Mouse (Mus musculus): Measurements from ENCODE around the gene Lilra6. TPM values are rescaled to one million over a fixed set of nuclear protein-coding genes. Genes with fewer than 3 reads are reported as not detected.
"Not testable (repeated sequence)": the region's sequence is repeated elsewhere in the genome, so short reads cannot be mapped to it uniquely, and the experiment has no call there.

Lilra6 gene
- not detected in 2 replicates for polyA plus RNA-seq (2015; fragmentation: Nextera tagmentation; extraction: Ambion mirVana)

- H3K9me3 ChIP-seq (ENCODE audit: control insufficient read depth, low read length); H3K4me2 ChIP-seq (ENCODE audit: low read length); H3K4me3 ChIP-seq (replicated peaks; ENCODE audit: low read length); H3K4me1 ChIP-seq (replicated peaks; ENCODE audit: control insufficient read depth, insufficient read depth, low read length); ATAC-seq; H3K36me3 ChIP-seq (ENCODE audit: control insufficient read depth, insufficient read depth); H3K27me3 ChIP-seq (replicated peaks; ENCODE audit: control insufficient read depth, insufficient read depth, low read length); H3K27ac ChIP-seq (ENCODE audit: low read length); H3K9ac ChIP-seq (replicated peaks; ENCODE audit: low read depth, low read length): not testable (repeated sequence)
- WGBS: 63% methylated on average over 2 of the region's 2 CpGs
Measured at GRCm38 (mm10) chr7:3915387-3915786, at the start of gene Lilra6. Gene Lilra6, minus strand, starts transcription at chr7:3915503.

DNA sequence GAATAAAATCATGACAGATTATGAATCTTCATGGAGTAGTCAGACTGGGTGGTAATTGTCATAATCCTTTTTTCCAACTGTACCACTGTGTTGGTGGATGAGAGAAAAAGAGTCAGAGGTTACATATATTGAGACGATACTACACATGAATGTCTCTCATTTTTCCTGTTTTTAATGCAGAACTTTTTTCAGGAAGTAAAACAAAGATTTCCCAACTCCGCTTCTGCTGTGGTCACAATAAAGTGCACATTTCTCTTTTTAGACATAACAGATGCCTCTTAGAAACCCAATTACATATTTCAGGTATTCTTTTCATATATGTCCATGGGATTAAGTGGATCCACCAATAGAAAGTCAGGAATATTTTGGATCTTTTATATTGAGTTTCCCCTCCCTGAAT lies 46.7 kb upstream of the Lilra6 start:
- Histone ChIP-seq H3K27ac (ENCODE audit: low read length) (no peak overlapping the region), H3K9ac (replicated peaks; ENCODE audit: low read depth, low read length) (no peak overlapping the region), H3K4me2 (ENCODE audit: low read length) (no peak overlapping the region), H3K4me3 (replicated peaks; ENCODE audit: low read length) (no peak overlapping the region), H3K27me3 (replicated peaks; ENCODE audit: control insufficient read depth, insufficient read depth, low read length) (no peaks in the 10 kb centered on the region), H3K36me3 (ENCODE audit: control insufficient read depth, insufficient read depth) (no peaks in the 10 kb centered on the region), H3K9me3 (ENCODE audit: control insufficient read depth, low read length) (no peaks in the 10 kb centered on the region), H3K4me1 (replicated peaks; ENCODE audit: control insufficient read depth, insufficient read depth, low read length) (no peaks in the 10 kb centered on the region)
- 92% methylated on average over 2 of the region's 2 CpGs for WGBS
- ATAC-seq: no peak

DNA sequence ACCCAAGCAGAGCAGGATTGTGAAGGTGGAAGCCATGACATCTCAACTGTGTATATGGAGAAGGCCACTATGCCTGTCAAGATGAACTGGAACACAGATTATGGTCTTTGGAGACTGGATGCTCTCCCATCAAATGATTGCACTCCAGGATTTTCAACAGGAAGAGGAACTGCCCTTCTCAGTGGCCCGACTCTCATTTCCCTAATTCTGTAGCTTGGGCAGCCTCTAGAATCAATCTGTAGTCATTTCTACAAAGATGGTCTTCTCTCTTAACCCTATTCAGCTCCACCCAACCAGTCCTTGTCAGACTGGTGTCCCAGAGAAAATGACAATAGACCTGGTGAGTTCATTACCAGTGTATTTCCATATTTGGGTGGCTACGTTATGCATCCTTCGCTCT lies 42.1 kb upstream of the Lilra6 start:
- no peaks in the 10 kb centered on the region for H3K27me3 ChIP-seq (replicated peaks; ENCODE audit: control insufficient read depth, insufficient read depth, low read length)
- no peaks in the 10 kb centered on the region for H3K9me3 ChIP-seq (ENCODE audit: control insufficient read depth, low read length)
- H3K4me2 ChIP-seq (ENCODE audit: low read length): no peak overlapping the region
- no peak for ATAC-seq
- H3K9ac ChIP-seq (replicated peaks; ENCODE audit: low read depth, low read length): no peak overlapping the region
- H3K36me3 ChIP-seq (ENCODE audit: control insufficient read depth, insufficient read depth): no peaks in the 10 kb centered on the region
- H3K4me3 ChIP-seq (replicated peaks; ENCODE audit: low read length): no peak overlapping the region
- WGBS: 93% methylated on average over 3 of the region's 3 CpGs
- H3K4me1 ChIP-seq (replicated peaks; ENCODE audit: control insufficient read depth, insufficient read depth, low read length): no peaks in the 10 kb centered on the region
- H3K27ac ChIP-seq (ENCODE audit: low read length): no peak overlapping the region

DNA sequence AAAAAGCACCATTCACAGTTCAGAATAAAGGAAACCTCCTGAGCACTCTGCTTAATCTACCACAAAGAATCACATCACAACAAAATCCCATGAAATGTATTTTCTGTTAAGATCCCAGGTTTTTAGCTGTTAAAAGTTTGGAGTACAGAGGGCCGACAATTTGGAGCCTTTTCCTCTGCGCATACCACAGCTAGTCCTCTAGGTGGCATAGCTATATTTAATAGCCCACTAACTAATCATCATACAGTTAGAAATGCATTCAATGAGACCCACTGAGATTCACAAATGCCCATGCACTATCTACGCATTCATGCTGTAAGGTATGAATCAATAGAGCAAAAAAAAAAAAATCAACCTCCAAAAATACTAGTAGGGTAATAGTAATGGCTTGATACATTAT lies 33.9 kb upstream of the Lilra6 start:
- Histone ChIP-seq H3K9me3 (ENCODE audit: control insufficient read depth, low read length) (no peaks in the 10 kb centered on the region), H3K4me1 (replicated peaks; ENCODE audit: control insufficient read depth, insufficient read depth, low read length) (no peaks in the 10 kb centered on the region), H3K9ac (replicated peaks; ENCODE audit: low read depth, low read length) (no peak overlapping the region), H3K4me2 (ENCODE audit: low read length) (no peak overlapping the region), H3K4me3 (replicated peaks; ENCODE audit: low read length) (no peak overlapping the region), H3K36me3 (ENCODE audit: control insufficient read depth, insufficient read depth) (no peaks in the 10 kb centered on the region), H3K27me3 (replicated peaks; ENCODE audit: control insufficient read depth, insufficient read depth, low read length) (no peaks in the 10 kb centered on the region), H3K27ac (ENCODE audit: low read length) (no peak overlapping the region)
- ATAC-seq: no peak
- WGBS: 79% methylated on average over 3 of the region's 3 CpGs

DNA sequence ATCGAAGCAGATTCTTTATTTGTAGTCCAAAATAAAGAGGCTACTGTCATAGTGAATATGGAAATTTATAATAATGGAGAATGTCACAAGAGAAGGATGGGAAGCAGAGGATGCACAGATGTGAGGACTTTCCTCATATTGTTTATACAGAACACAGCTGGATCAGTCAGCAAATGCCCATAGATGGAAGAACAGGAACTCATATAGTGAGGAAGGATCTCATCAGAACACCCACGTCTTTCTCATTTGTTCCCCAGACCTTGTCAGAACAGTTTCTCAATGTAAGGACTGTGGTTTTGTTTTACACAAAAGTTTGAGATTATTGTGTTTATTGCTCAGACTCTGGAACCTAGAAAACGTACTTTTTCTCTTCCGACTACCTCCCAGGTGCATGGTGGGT lies 32.9 kb upstream of the Lilra6 start:
- no peaks in the 10 kb centered on the region for H3K9me3 ChIP-seq (ENCODE audit: control insufficient read depth, low read length)
- 76% methylated on average over 4 of the region's 4 CpGs for WGBS
- no peak for ATAC-seq
- no peaks in the 10 kb centered on the region for H3K36me3 ChIP-seq (ENCODE audit: control insufficient read depth, insufficient read depth)
- H3K4me1 ChIP-seq (replicated peaks; ENCODE audit: control insufficient read depth, insufficient read depth, low read length): no peaks in the 10 kb centered on the region
- no peak overlapping the region for H3K4me3 ChIP-seq (replicated peaks; ENCODE audit: low read length)
- no peak overlapping the region for H3K27ac ChIP-seq (ENCODE audit: low read length)
- no peak overlapping the region for H3K9ac ChIP-seq (replicated peaks; ENCODE audit: low read depth, low read length)
- H3K4me2 ChIP-seq (ENCODE audit: low read length): no peak overlapping the region
- no peaks in the 10 kb centered on the region for H3K27me3 ChIP-seq (replicated peaks; ENCODE audit: control insufficient read depth, insufficient read depth, low read length)

GRCm38 (mm10) chr7:3946117-3946516 lies 30.8 kb upstream of the Lilra6 start:
- ATAC-seq: no peak
- H3K4me3 ChIP-seq (replicated peaks; ENCODE audit: low read length): no peak overlapping the region
- no peaks in the 10 kb centered on the region for H3K36me3 ChIP-seq (ENCODE audit: control insufficient read depth, insufficient read depth)
- no peaks in the 10 kb centered on the region for H3K4me1 ChIP-seq (replicated peaks; ENCODE audit: control insufficient read depth, insufficient read depth, low read length)
- 69% methylated on average over 4 of the region's 4 CpGs for WGBS
- no peak overlapping the region for H3K4me2 ChIP-seq (ENCODE audit: low read length)
- H3K27me3 ChIP-seq (replicated peaks; ENCODE audit: control insufficient read depth, insufficient read depth, low read length): no peaks in the 10 kb centered on the region
- H3K27ac ChIP-seq (ENCODE audit: low read length): no peak overlapping the region
- H3K9me3 ChIP-seq (ENCODE audit: control insufficient read depth, low read length): no peaks in the 10 kb centered on the region
- no peak overlapping the region for H3K9ac ChIP-seq (replicated peaks; ENCODE audit: low read depth, low read length)

DNA sequence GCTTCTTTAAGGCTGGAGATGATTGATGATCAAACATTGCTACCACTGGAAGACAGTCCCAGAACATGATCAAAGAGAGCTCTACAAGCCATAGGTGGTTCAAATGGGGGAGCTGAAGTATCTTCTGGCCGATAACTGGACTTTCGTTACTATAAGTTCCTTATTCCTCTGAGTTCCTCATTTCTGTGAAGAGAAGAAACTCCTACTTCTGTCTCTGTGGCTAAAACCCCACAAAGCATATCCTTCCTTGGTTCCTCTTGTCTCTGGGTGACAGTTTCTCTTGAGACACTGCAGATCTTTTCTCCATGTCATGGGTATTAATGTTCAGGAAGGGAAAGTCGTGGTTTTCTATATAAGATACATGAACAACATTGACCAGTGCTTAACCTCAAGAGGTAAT lies 25.6 kb upstream of the Lilra6 start:
- Histone ChIP-seq H3K9me3 (ENCODE audit: control insufficient read depth, low read length) (no peaks in the 10 kb centered on the region), H3K27me3 (replicated peaks; ENCODE audit: control insufficient read depth, insufficient read depth, low read length) (no peaks in the 10 kb centered on the region), H3K27ac (ENCODE audit: low read length) (no peak overlapping the region), H3K36me3 (ENCODE audit: control insufficient read depth, insufficient read depth) (no peaks in the 10 kb centered on the region), H3K4me3 (replicated peaks; ENCODE audit: low read length) (no peak overlapping the region), H3K4me1 (replicated peaks; ENCODE audit: control insufficient read depth, insufficient read depth, low read length) (no peaks in the 10 kb centered on the region), H3K9ac (replicated peaks; ENCODE audit: low read depth, low read length) (no peak overlapping the region), H3K4me2 (ENCODE audit: low read length) (no peak overlapping the region)
- 81% methylated on average over 3 of the region's 3 CpGs for WGBS
- no peak for ATAC-seq

DNA sequence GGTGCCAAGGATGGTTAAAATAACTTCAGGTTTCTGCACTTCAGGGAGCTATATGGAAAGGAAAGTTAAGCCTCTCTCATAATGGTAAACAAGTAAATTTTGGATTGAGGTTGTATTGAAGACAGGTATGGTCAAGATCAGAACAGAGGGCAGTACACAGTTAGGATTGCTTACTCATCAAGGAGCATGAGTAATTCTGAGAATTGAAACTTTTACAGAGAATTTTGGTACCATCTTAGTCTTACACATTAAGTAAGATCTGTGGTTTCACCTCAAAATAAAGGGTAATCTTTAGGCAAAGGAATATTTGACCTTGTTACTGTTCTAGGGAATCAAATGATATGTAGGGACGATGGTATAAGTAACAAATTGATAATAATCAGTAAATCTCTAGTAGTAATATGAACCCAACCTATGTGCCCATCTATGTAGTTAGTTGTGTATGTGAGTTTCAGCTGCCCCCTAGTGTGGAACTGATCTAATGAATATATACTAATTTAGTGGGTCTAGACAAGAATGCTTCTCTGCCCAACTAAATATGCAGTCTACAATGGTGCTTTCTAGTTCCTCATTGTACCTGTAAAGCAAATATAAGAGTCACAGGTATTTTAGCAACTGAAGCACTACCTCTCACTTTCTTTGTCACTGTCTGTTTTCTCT lies 24.7 kb upstream of the Lilra6 start:
- Histone ChIP-seq H3K36me3 (ENCODE audit: control insufficient read depth, insufficient read depth) (no peaks in the 10 kb centered on the region), H3K4me3 (replicated peaks; ENCODE audit: low read length) (no peak overlapping the region), H3K4me1 (replicated peaks; ENCODE audit: control insufficient read depth, insufficient read depth, low read length) (no peaks in the 10 kb centered on the region), H3K9ac (replicated peaks; ENCODE audit: low read depth, low read length) (no peak overlapping the region), H3K4me2 (ENCODE audit: low read length) (no peak overlapping the region), H3K27me3 (replicated peaks; ENCODE audit: control insufficient read depth, insufficient read depth, low read length) (no peaks in the 10 kb centered on the region), H3K27ac (ENCODE audit: low read length) (no peak overlapping the region), H3K9me3 (ENCODE audit: control insufficient read depth, low read length) (no peaks in the 10 kb centered on the region)
- 79% methylated on average over 1 of the region's 1 CpGs for WGBS
- ATAC-seq: no peak

DNA sequence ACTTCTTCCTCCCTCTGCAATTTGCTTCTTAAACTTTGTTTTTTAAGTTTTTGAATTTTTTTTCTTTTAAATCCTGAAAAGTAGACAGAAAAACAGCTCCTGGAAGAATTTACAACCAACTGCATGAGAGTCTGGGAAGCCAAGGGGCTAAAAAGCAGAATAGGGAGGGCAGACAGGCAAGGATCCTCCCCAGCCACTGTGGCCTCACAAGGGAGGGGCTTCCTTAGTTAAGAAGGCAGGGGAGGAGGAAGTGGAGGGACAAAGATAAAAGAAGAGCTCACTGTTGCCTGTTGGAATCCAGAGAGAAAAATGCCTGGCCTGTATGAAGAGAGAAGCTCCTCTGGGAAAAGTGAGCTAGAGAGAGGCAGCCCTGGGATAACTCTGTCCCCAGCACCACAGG lies 20.2 kb upstream of the Lilra6 start:
- ATAC-seq; H3K4me1 ChIP-seq (replicated peaks; ENCODE audit: control insufficient read depth, insufficient read depth, low read length); H3K36me3 ChIP-seq (ENCODE audit: control insufficient read depth, insufficient read depth): not testable (repeated sequence)

DNA sequence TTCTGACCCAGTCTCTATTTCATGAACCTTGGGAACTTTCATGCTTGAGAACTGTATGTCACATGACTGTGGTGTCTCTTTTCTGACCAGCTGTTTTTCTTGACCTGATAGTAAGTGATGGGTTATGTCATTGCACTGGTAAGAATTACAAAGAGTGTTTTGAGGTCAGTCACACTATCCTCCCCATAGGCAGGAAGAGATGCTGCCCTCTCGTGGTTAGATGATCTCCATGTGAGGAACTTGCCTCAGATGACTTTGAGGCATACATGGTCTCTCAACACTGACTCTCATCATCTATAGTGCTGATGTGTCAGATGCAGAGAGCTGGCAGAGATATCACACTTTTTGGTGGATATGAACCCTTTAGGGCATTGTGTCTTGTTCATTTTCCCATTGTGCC lies 11.6 kb downstream of the Lilra6 start:
- no peaks in the 10 kb centered on the region for H3K36me3 ChIP-seq (ENCODE audit: control insufficient read depth, insufficient read depth)
- no peak overlapping the region for H3K4me2 ChIP-seq (ENCODE audit: low read length)
- ATAC-seq: no peak
- H3K27me3 ChIP-seq (replicated peaks; ENCODE audit: control insufficient read depth, insufficient read depth, low read length): no peaks in the 10 kb centered on the region
- H3K27ac ChIP-seq (ENCODE audit: low read length): no peak overlapping the region
- no peak overlapping the region for H3K9ac ChIP-seq (replicated peaks; ENCODE audit: low read depth, low read length)
- WGBS: 28% methylated on average over 1 of the region's 1 CpGs
- no peaks in the 10 kb centered on the region for H3K4me1 ChIP-seq (replicated peaks; ENCODE audit: control insufficient read depth, insufficient read depth, low read length)
- H3K9me3 ChIP-seq (ENCODE audit: control insufficient read depth, low read length): no peaks in the 10 kb centered on the region
- H3K4me3 ChIP-seq (replicated peaks; ENCODE audit: low read length): no peak overlapping the region

More for the DNA sequence above, 20.2 kb upstream of the Lilra6 start:
- not testable (repeated sequence) for H3K9me3 ChIP-seq (ENCODE audit: control insufficient read depth, low read length); H3K27me3 ChIP-seq (replicated peaks; ENCODE audit: control insufficient read depth, insufficient read depth, low read length); H3K27ac ChIP-seq (ENCODE audit: low read length); H3K4me2 ChIP-seq (ENCODE audit: low read length); H3K4me3 ChIP-seq (replicated peaks; ENCODE audit: low read length); H3K9ac ChIP-seq (replicated peaks; ENCODE audit: low read depth, low read length)

Data from forebrain, embryonic 16.5 days (tissue).